Mouse (Mus musculus) kidney, adult 9 months (tissue): ENCODE measurements at regions not wholly inside any gene's neighbourhood (a gene's known extent, or its start where the extent isn't known, plus 50 kb on each side); places are given as distances from the start of the nearest gene placed in this dataset.

Experiments used
- DNase-seq: peaks from one replicate; pipeline ENCODE4 v3.0.0; 2022

DNA sequence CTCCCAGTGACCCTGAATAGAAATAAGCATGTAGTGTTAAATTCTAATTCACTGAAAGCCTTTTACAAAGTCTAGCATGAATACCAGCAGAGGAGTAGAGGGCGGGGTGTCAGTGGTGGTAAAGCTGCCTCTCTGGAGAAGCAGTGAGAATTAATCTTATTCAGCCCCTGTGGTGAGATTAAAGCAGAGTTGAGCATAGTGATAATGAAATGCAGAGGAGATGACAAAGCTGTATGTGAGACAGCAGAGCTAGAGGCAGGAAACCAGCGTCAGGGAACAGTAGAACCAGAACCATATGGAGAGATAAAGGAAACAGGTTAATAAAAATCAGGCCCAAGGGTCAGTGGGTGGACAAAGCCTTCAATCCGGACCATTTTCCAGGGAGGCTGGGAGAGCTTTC is 1827.2 kb downstream of the Poteg start:
- no peak for DNase-seq

DNA sequence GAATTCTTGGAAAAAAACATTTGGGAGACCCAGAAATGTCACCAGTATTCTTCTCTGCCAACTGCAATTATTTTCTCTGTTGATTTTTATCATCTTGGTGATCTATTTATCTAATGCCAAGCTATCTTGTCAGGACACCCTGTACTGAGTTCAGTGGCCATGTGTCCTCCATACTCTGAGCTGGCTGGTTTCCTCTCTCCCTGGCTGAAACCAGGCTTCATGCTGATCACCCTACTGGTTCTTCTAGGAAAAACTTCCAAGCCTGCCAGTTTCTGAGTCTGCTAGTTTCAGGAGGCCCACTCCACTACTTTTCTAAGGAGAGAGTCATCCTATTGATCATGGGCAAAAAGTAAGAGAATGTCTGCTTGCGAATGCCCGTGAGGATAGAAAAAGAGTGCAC is 1831.2 kb downstream of the Poteg start:
- no peak for DNase-seq

- peak; percentile 9 for DNase-seq
Observed at GRCm38 (mm10) chr8:29279276-29279675, 1831.8 kb downstream of the Poteg start.

GRCm38 (mm10) chr8:29290386-29290785 is 1842.9 kb downstream of the Poteg start:
- peak; percentile 33 for DNase-seq
